Mouse (Mus musculus) forebrain, postnatal 0 days (tissue): ENCODE results near the gene Sf3b2. TPM values are rescaled to one million over a fixed set of nuclear protein-coding genes. Genes with fewer than 3 reads are reported as not detected.
"Not testable (repeated sequence)": the region's sequence is repeated elsewhere in the genome, so short reads cannot be mapped to it uniquely, and the experiment has no call there.

Source experiments
- ATAC-seq: fragments of 200-750 bp; cut with Nextera tagmentation; 2 replicates; pipeline ENCODE4 v1.8.0; 2017; ENCODE audit warnings: mild to moderate bottlenecking, moderate library complexity
- DNase-seq: peaks from one replicate; pipeline ENCODE4 v3.0.0-alpha.2; 2015
- H3K27ac ChIP-seq: fragments of 300-500 bp; sonication (generic); 2 replicates; pipeline ENCODE4 v1.5.1; 2014; ENCODE audit warnings: low read depth, mild to moderate bottlenecking, antibody characterized with exemption, low read length, moderate library complexity, mixed read lengths
- H3K27me3 ChIP-seq: fragments of 300-500 bp; sonication (generic); 2 replicates; pipeline ENCODE4 v1.6.1; 2014; ENCODE audit warnings: mild to moderate bottlenecking, low read length, mixed read lengths; ENCODE audit not compliant: insufficient read depth
- H3K36me3 ChIP-seq: fragments of 300-500 bp; sonication (generic); 2 replicates; pipeline ENCODE4 v1.6.1; 2014; ENCODE audit warnings: mild to moderate bottlenecking, moderate library complexity; ENCODE audit not compliant: insufficient read depth
- H3K4me1 ChIP-seq: fragments of 300-500 bp; sonication (generic); 2 replicates; pipeline ENCODE4 v1.6.1; 2014; ENCODE audit warnings: antibody characterized with exemption; ENCODE audit not compliant: insufficient read depth
- H3K4me2 ChIP-seq: fragments of 300-500 bp; sonication (generic); 2 replicates; pipeline ENCODE4 v1.6.1; 2014; ENCODE audit warnings: low read depth, mild to moderate bottlenecking, moderate library complexity
- H3K4me3 ChIP-seq: fragments of 300-500 bp; sonication (generic); 2 replicates; pipeline ENCODE4 v1.5.1; 2014; ENCODE audit warnings: low read depth, low read length, mixed read lengths
- H3K9ac ChIP-seq: fragments of 300-500 bp; sonication (generic); 2 replicates; pipeline ENCODE4 v1.6.1; 2014; ENCODE audit warnings: mild to moderate bottlenecking
- H3K9me3 ChIP-seq: fragments of 300-500 bp; sonication (generic); 2 replicates; pipeline ENCODE4 v1.6.1; 2016; ENCODE audit warnings: low read length
- CTCF ChIP-seq: sonication (generic); IDR thresholded peaks from 2 replicates; pipeline ENCODE4 v1.5.1; 2016; ENCODE audit warnings: antibody characterized with exemption, control low read depth, low read depth
- WGBS: fragments of 180-500 bp; shearing (Covaris S2); extraction: QIAGEN DNeasy Blood & Tissue Kit; methylation state at CpG from one replicate; pipeline ENCODE4 v1.1.7; 2014; 5-methylcytosine and 5-hydroxymethylcytosine counted together
- polyA plus RNA-seq: library from polyadenylated mRNA; unstranded; fragments of >200 nt; fragmentation: Nextera tagmentation; extraction: Ambion mirVana; gene quantifications from 2 replicates; pipeline ENCODE4 v1.2.1, GENCODE M21; 2015
- total RNA-seq: library from RNA; depleted of rRNA; stranded (reverse); fragments of >200 nt; gene quantifications from 2 replicates; pipeline ENCODE4 v1.2.3, GENCODE M21; 2014; rRNA removed

The Sf3b2 gene
- total and polyA plus RNA-seq, 2 experiments from 2014 or later: 261 to 345 TPM

GRCm38 (mm10) chr19:5257140-5257539 lies 38.1 kb downstream of the Sf3b2 start:
- ATAC-seq (no peak), DNase-seq (no peak)
- Histone ChIP-seq H3K9ac (no peak overlapping the region), H3K27me3 (no peaks in the 10 kb centered on the region), H3K4me1 (no peaks in the 10 kb centered on the region), H3K27ac (no peak overlapping the region), H3K4me2 (no peak overlapping the region), H3K4me3 (no peak overlapping the region), H3K36me3 (no peaks in the 10 kb centered on the region), H3K9me3 (no peaks in the 10 kb centered on the region)
- WGBS: 57% methylated on average over 3 of the region's 3 CpGs
- no peak for TF ChIP-seq CTCF

- not testable (repeated sequence) for H3K36me3 ChIP-seq, H3K4me3 ChIP-seq, H3K4me1 ChIP-seq, H3K9ac ChIP-seq, H3K9me3 ChIP-seq, ATAC-seq, H3K27me3 ChIP-seq, DNase-seq, H3K4me2 ChIP-seq, H3K27ac ChIP-seq
- 100% methylated on average over 1 of the region's 1 CpGs for WGBS
These were observed 58.3 kb downstream of the Sf3b2 start for GRCm38 (mm10) chr19:5236981-5237380.

GRCm38 (mm10) chr19:5232696-5233095 lies 62.6 kb downstream of the Sf3b2 start:
- no peak for TF ChIP-seq CTCF
- WGBS: 75% methylated on average over 4 of the region's 4 CpGs

GRCm38 (mm10) chr19:5230110-5230509 lies 65.1 kb downstream of the Sf3b2 start:
- DNase-seq (no peak), ATAC-seq (no peak)
- Histone ChIP-seq H3K9me3 (no peaks in the 10 kb centered on the region), H3K4me3 (no peak overlapping the region), H3K4me2 (no peak overlapping the region), H3K4me1 (no peaks in the 10 kb centered on the region), H3K9ac (no peak overlapping the region), H3K27ac (no peak overlapping the region), H3K27me3 (no peaks in the 10 kb centered on the region), H3K36me3 (no peaks in the 10 kb centered on the region)
- TF ChIP-seq CTCF: no peak
- 88% methylated on average over 2 of the region's 2 CpGs for WGBS

More at GRCm38 (mm10) chr19:5232696-5233095, 62.6 kb downstream of the Sf3b2 start:
- Histone ChIP-seq H3K9me3 (no peaks in the 10 kb centered on the region), H3K4me1 (no peaks in the 10 kb centered on the region), H3K4me2 (no peak overlapping the region), H3K36me3 (no peaks in the 10 kb centered on the region), H3K4me3 (no peak overlapping the region), H3K27ac (no peak overlapping the region), H3K27me3 (no peaks in the 10 kb centered on the region), H3K9ac (no peak overlapping the region)
- DNase-seq (no peak), ATAC-seq (no peak)

- no peaks in the 10 kb centered on the region for H3K27me3 ChIP-seq
- WGBS: 43% methylated on average over 2 of the region's 2 CpGs
- H3K9ac ChIP-seq: no peak overlapping the region
- TF ChIP-seq CTCF: no peak
- no peak overlapping the region for H3K27ac ChIP-seq
- no peak overlapping the region for H3K4me3 ChIP-seq
- ATAC-seq (no peak), DNase-seq (no peak)
- no peak overlapping the region for H3K4me2 ChIP-seq
- no peaks in the 10 kb centered on the region for H3K9me3 ChIP-seq
- H3K4me1 ChIP-seq: no peaks in the 10 kb centered on the region
- no peaks in the 10 kb centered on the region for H3K36me3 ChIP-seq
These were observed 70.6 kb downstream of the Sf3b2 start for GRCm38 (mm10) chr19:5224624-5225023.

GRCm38 (mm10) chr19:5224077-5224476 lies 71.2 kb downstream of the Sf3b2 start:
- Histone ChIP-seq H3K36me3 (no peaks in the 10 kb centered on the region), H3K27me3 (no peaks in the 10 kb centered on the region), H3K4me2 (no peak overlapping the region), H3K9me3 (no peaks in the 10 kb centered on the region), H3K27ac (no peak overlapping the region), H3K9ac (no peak overlapping the region), H3K4me3 (no peak overlapping the region), H3K4me1 (no peaks in the 10 kb centered on the region)
- no peak for ATAC-seq
- no peak for TF ChIP-seq CTCF
- no peak for DNase-seq
- WGBS: 88% methylated on average over 4 of the region's 4 CpGs

Other genes with a start within 250 kb of the Sf3b2 start
- gene Rin1, start 245.0 kb downstream of the Sf3b2 start, total RNA-seq: 3.0 and 9.8 TPM in 2 replicates
- gene Rin1, start 245.0 kb downstream of the Sf3b2 start, polyA plus RNA-seq: 1.7 and 2.4 TPM in 2 replicates
- gene Cd248, start 227.4 kb downstream of the Sf3b2 start, total RNA-seq: 11.8 and 20.8 TPM in 2 replicates
- gene Cd248, start 227.4 kb downstream of the Sf3b2 start, polyA plus RNA-seq: 16.3 and 18.1 TPM in 2 replicates
- gene Tmem151a, start 209.9 kb downstream of the Sf3b2 start, total RNA-seq: 22.6 and 37.0 TPM in 2 replicates
- 40.6 and 46.2 TPM in 2 replicates for gene Tmem151a, start 209.9 kb downstream of the Sf3b2 start, polyA plus RNA-seq
- 44.6 and 54.9 TPM in 2 replicates for gene Yif1a, start 206.9 kb downstream of the Sf3b2 start, total RNA-seq
- gene Yif1a, start 206.9 kb downstream of the Sf3b2 start, polyA plus RNA-seq: 50.5 and 59.9 TPM in 2 replicates
- 567 and 663 TPM in 2 replicates for gene Cnih2, start 196.9 kb downstream of the Sf3b2 start, total RNA-seq
- 563 and 604 TPM in 2 replicates for gene Cnih2, start 196.9 kb downstream of the Sf3b2 start, polyA plus RNA-seq
- 219 and 231 TPM in 2 replicates for gene Rab1b, start 188.4 kb downstream of the Sf3b2 start, total RNA-seq
- gene Rab1b, start 188.4 kb downstream of the Sf3b2 start, polyA plus RNA-seq: 249 and 288 TPM in 2 replicates
- gene Klc2, start 176.9 kb downstream of the Sf3b2 start, total RNA-seq: 138 and 146 TPM in 2 replicates
- gene Klc2, start 176.9 kb downstream of the Sf3b2 start, polyA plus RNA-seq: 54.5 and 58.6 TPM in 2 replicates
- 54.5 and 84.6 TPM in 2 replicates for gene Pacs1, start 22.3 kb downstream of the Sf3b2 start, total RNA-seq
- gene Pacs1, start 22.3 kb downstream of the Sf3b2 start, polyA plus RNA-seq: 35.3 and 44.7 TPM in 2 replicates
- gene Gal3st3, start 2.9 kb upstream of the Sf3b2 start, total RNA-seq: 14.8 and 19.4 TPM in 2 replicates
- 46.9 and 50.4 TPM in 2 replicates for gene Gal3st3, start 2.9 kb upstream of the Sf3b2 start, polyA plus RNA-seq
- gene Catsper1, start 40.3 kb upstream of the Sf3b2 start, total RNA-seq: not detected in 2 replicates
- gene Catsper1, start 40.3 kb upstream of the Sf3b2 start, polyA plus RNA-seq: not detected in 2 replicates
- gene Cst6, start 54.1 kb upstream of the Sf3b2 start, total RNA-seq: 0.76 and 2.4 TPM in 2 replicates
- gene Cst6, start 54.1 kb upstream of the Sf3b2 start, polyA plus RNA-seq: 9.6 and 15.8 TPM in 2 replicates
- 31.4 and 34.7 TPM in 2 replicates for gene Eif1ad, start 71.3 kb upstream of the Sf3b2 start, total RNA-seq
- gene Eif1ad, start 71.3 kb upstream of the Sf3b2 start, polyA plus RNA-seq: 38.4 and 45.3 TPM in 2 replicates
- 72.5 and 93.5 TPM in 2 replicates for gene Banf1, start 71.7 kb upstream of the Sf3b2 start, total RNA-seq
- gene Banf1, start 71.7 kb upstream of the Sf3b2 start, polyA plus RNA-seq: 379 and 481 TPM in 2 replicates
- 49.2 and 55.1 TPM in 2 replicates for gene Sart1, start 93.2 kb upstream of the Sf3b2 start, total RNA-seq
- 38.8 and 53.5 TPM in 2 replicates for gene Sart1, start 93.2 kb upstream of the Sf3b2 start, polyA plus RNA-seq
- 0.43 TPM in 1 of 2 replicates, not detected in the other for gene Tsga10ip, start 107.1 kb upstream of the Sf3b2 start, total RNA-seq
- 0.08 and 0.13 TPM in 2 replicates for gene Tsga10ip, start 107.1 kb upstream of the Sf3b2 start, polyA plus RNA-seq
- 171 and 202 TPM in 2 replicates for gene Drap1, start 129.5 kb upstream of the Sf3b2 start, total RNA-seq
- 353 and 391 TPM in 2 replicates for gene Drap1, start 129.5 kb upstream of the Sf3b2 start, polyA plus RNA-seq
- 56.6 and 59.5 TPM in 2 replicates for gene AI837181, start 129.7 kb upstream of the Sf3b2 start, total RNA-seq
- gene AI837181, start 129.7 kb upstream of the Sf3b2 start, polyA plus RNA-seq: 72.5 and 72.7 TPM in 2 replicates
- 0.19 TPM in 1 of 2 replicates, not detected in the other for gene Fosl1, start 152.1 kb upstream of the Sf3b2 start, total RNA-seq
- not detected in 2 replicates for gene Fosl1, start 152.1 kb upstream of the Sf3b2 start, polyA plus RNA-seq
- gene Ccdc85b, start 162.4 kb upstream of the Sf3b2 start, total RNA-seq: 19.3 and 21.2 TPM in 2 replicates
- gene Ccdc85b, start 162.4 kb upstream of the Sf3b2 start, polyA plus RNA-seq: 15.3 and 16.2 TPM in 2 replicates
- 116 and 125 TPM in 2 replicates for gene Fibp, start 165.2 kb upstream of the Sf3b2 start, total RNA-seq
- gene Fibp, start 165.2 kb upstream of the Sf3b2 start, polyA plus RNA-seq: 175 and 180 TPM in 2 replicates
- gene Ctsw, start 173.1 kb upstream of the Sf3b2 start, total RNA-seq: 1.0 and 1.7 TPM in 2 replicates
- 2.3 and 2.5 TPM in 2 replicates for gene Ctsw, start 173.1 kb upstream of the Sf3b2 start, polyA plus RNA-seq
- gene Efemp2, start 178.5 kb upstream of the Sf3b2 start, total RNA-seq: 25.9 and 26.4 TPM in 2 replicates
- 27.2 and 35.0 TPM in 2 replicates for gene Efemp2, start 178.5 kb upstream of the Sf3b2 start, polyA plus RNA-seq
- 51.5 and 54.8 TPM in 2 replicates for gene Mus81, start 192.9 kb upstream of the Sf3b2 start, total RNA-seq
- 29.4 and 32.6 TPM in 2 replicates for gene Mus81, start 192.9 kb upstream of the Sf3b2 start, polyA plus RNA-seq
- gene Cfl1, start 195.0 kb upstream of the Sf3b2 start, total RNA-seq: 1,402 and 1,611 TPM in 2 replicates
- gene Cfl1, start 195.0 kb upstream of the Sf3b2 start, polyA plus RNA-seq: 4,218 and 4,770 TPM in 2 replicates
- gene 1700020D05Rik, start 208.3 kb upstream of the Sf3b2 start, total RNA-seq: 5.0 and 5.2 TPM in 2 replicates
- not detected in 2 replicates for gene 1700020D05Rik, start 208.3 kb upstream of the Sf3b2 start, polyA plus RNA-seq
- 77.7 and 85.6 TPM in 2 replicates for gene Snx32, start 215.1 kb upstream of the Sf3b2 start, total RNA-seq
- 64.1 and 68.1 TPM in 2 replicates for gene Snx32, start 215.1 kb upstream of the Sf3b2 start, polyA plus RNA-seq